Mouse (Mus musculus) midbrain, embryonic 15.5 days (tissue): ENCODE data around the gene Hecw1. TPM values are rescaled to one million over a fixed set of nuclear protein-coding genes. Genes with fewer than 3 reads are reported as not detected.
"Not testable (repeated sequence)": the region's sequence is repeated elsewhere in the genome, so short reads cannot be mapped to it uniquely, and the experiment has no call there.

ENCODE experiments used
- ATAC-seq: fragments of 200-750 bp; cut with Nextera tagmentation; replicated peaks from 2 replicates; pipeline ENCODE4 v1.8.0; 2017; ENCODE audit warnings: moderate TSS enrichment
- H3K27ac ChIP-seq: fragments of 300-500 bp; sonication (generic); 2 replicates; pipeline ENCODE4 v1.5.1; 2015; ENCODE audit warnings: mild to moderate bottlenecking, inconsistent platforms
- H3K27me3 ChIP-seq: fragments of 300-500 bp; sonication (generic); replicated peaks from 2 replicates; pipeline ENCODE4 v1.6.1; 2015; ENCODE audit warnings: inconsistent platforms
- H3K36me3 ChIP-seq: fragments of 300-500 bp; sonication (generic); replicated peaks from 2 replicates; pipeline ENCODE4 v1.6.1; 2015; ENCODE audit warnings: inconsistent platforms
- H3K4me1 ChIP-seq: fragments of 300-500 bp; sonication (generic); 2 replicates; pipeline ENCODE4 v1.6.1; 2015; ENCODE audit warnings: inconsistent platforms
- H3K4me2 ChIP-seq: fragments of 300-500 bp; sonication (generic); 2 replicates; pipeline ENCODE4 v1.6.1; 2015; ENCODE audit warnings: inconsistent platforms, mild to moderate bottlenecking, moderate library complexity
- H3K4me3 ChIP-seq: fragments of 300-500 bp; sonication (generic); 2 replicates; pipeline ENCODE4 v1.5.1; 2015; ENCODE audit warnings: mild to moderate bottlenecking, inconsistent platforms
- H3K9ac ChIP-seq: fragments of 300-500 bp; sonication (generic); 2 replicates; pipeline ENCODE4 v1.6.1; 2015; ENCODE audit warnings: mild to moderate bottlenecking, inconsistent platforms
- H3K9me3 ChIP-seq: fragments of 300-500 bp; sonication (generic); 2 replicates; pipeline ENCODE4 v1.6.1; 2016; ENCODE audit warnings: inconsistent platforms
- WGBS: fragments of 180-500 bp; shearing (Covaris S2); methylation state at CpG from one replicate; pipeline ENCODE4 v1.1.7; 2015; ENCODE audit warnings: mixed read lengths; 5-methylcytosine and 5-hydroxymethylcytosine counted together
- polyA plus RNA-seq: library from polyadenylated mRNA; unstranded; fragments of >200 nt; fragmentation: Nextera tagmentation; extraction: Ambion mirVana; gene quantifications from 2 replicates; pipeline ENCODE4 v1.2.1, GENCODE M21; 2015

Gene Hecw1
- polyA plus RNA-seq, 1 experiment from 2014 or later = 50.7 TPM

- 41% methylated on average over 8 of the region's 8 CpGs for WGBS
- no peak overlapping the region for H3K27ac ChIP-seq
- no peaks in the 10 kb centered on the region for H3K27me3 ChIP-seq
- H3K4me1 ChIP-seq = no peaks in the 10 kb centered on the region
- H3K9ac ChIP-seq = no peak overlapping the region
- no peak overlapping the region for H3K4me2 ChIP-seq
- peaks cover 19% of the 10 kb centered on the region; the same call in 1 of the 2 replicates for H3K36me3 ChIP-seq
- ATAC-seq = no peak
- no peaks in the 10 kb centered on the region for H3K9me3 ChIP-seq
- H3K4me3 ChIP-seq = no peak overlapping the region
Measured at GRCm38 (mm10) chr13:14306617-14307016, 216.4 kb downstream of the Hecw1 start.

GRCm38 (mm10) chr13:14304103-14304502 is 218.9 kb downstream of the Hecw1 start:
- Histone ChIP-seq H3K36me3 (peaks cover 19% of the 10 kb centered on the region; the same call in 1 of the 2 replicates), H3K27ac (no peak overlapping the region), H3K9ac (no peak overlapping the region), H3K27me3 (no peaks in the 10 kb centered on the region), H3K4me2 (no peak overlapping the region), H3K4me1 (no peaks in the 10 kb centered on the region), H3K9me3 (no peaks in the 10 kb centered on the region), H3K4me3 (no peak overlapping the region)
- ATAC-seq = no peak
- 94% methylated on average over 1 of the region's 1 CpGs for WGBS

DNA sequence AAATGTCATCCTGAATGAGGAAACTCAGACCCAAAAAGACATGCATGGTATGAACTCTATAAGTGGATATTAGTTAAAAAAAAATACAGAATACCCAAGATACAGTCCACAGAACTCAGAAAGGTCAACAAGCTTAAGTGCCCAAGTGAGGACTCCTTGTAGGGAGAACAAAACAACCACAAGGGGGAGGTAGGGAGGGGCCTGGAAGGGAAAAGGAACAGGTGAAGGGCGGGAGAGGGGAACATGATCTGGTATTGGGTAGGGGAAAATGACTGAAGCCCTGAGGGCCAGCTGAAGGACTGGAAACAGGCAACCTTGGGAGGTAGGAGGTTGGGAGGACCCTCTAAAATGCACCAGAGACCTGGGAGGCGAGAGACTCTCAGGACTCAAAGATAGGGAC is 220.1 kb downstream of the Hecw1 start:
- no peaks in the 10 kb centered on the region for H3K9me3 ChIP-seq
- no peak overlapping the region for H3K4me3 ChIP-seq
- H3K27ac ChIP-seq = no peak overlapping the region
- H3K4me1 ChIP-seq = no peaks in the 10 kb centered on the region
- ATAC-seq = no peak
- H3K9ac ChIP-seq = no peak overlapping the region
- peaks cover 28% of the 10 kb centered on the region; the same call in 1 of the 2 replicates for H3K36me3 ChIP-seq
- no peak overlapping the region for H3K4me2 ChIP-seq
- H3K27me3 ChIP-seq = no peaks in the 10 kb centered on the region
- 51% methylated on average over 2 of the region's 2 CpGs for WGBS

DNA sequence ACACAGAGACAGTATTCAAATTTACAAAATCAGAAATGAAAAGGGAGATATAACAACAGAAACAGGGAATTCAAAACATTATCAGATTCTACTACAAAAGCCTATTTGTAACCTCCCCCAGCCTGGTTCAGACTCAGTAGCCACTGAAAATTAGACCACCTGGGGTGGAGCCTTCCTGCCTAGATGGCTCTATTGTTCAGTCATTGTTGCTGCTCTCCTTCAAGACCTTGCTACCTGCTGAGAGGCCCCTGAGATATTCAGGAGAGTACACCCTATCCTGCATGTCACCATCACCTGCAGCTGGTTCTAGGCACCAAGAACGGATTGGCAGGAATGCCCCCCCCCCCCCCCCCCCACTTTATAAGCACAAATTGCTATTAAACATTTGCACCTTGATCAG is 233.0 kb downstream of the Hecw1 start:
- Histone ChIP-seq H3K4me1 (no peaks in the 10 kb centered on the region), H3K4me3 (no peak overlapping the region), H3K36me3 (peaks cover 7% of the 10 kb centered on the region; the same call in 1 of the 2 replicates), H3K27me3 (no peaks in the 10 kb centered on the region), H3K9me3 (no peaks in the 10 kb centered on the region), H3K4me2 (no peak overlapping the region), H3K9ac (no peak overlapping the region), H3K27ac (no peak overlapping the region)
- no peak for ATAC-seq
- 25% methylated on average over 1 of the region's 1 CpGs for WGBS

GRCm38 (mm10) chr13:14271476-14271875 is 251.6 kb downstream of the Hecw1 start:
- Histone ChIP-seq H3K4me2 (no peak overlapping the region), H3K4me1 (no peaks in the 10 kb centered on the region), H3K27me3 (no peaks in the 10 kb centered on the region), H3K36me3 (peaks cover 18% of the 10 kb centered on the region; the same call in 1 of the 2 replicates), H3K4me3 (no peak overlapping the region), H3K9me3 (no peaks in the 10 kb centered on the region), H3K9ac (no peak overlapping the region), H3K27ac (no peak overlapping the region)
- no peak for ATAC-seq

DNA sequence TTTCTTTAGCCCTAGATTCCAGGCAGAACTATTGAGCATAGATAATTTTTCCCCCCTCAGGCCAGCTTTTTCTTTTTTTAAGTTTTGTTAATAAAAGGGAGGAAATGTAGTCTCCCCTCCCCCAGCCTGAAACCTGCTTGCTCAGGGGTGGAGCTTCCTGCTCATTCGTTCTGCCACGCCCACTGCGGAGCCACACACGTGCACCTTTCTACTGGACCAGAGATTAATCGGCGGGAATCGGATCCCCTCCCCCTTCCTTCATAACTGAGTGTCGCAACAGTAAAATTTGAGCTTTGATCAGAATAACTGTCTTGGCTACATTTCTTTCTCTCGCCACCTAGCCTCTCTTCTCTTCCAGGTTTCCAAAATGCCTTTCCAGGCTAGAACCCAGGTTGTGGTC is 262.1 kb downstream of the Hecw1 start:
- 31% methylated on average over 9 of the region's 9 CpGs for WGBS
- H3K9me3 ChIP-seq, H3K4me1 ChIP-seq, ATAC-seq, H3K27ac ChIP-seq, H3K9ac ChIP-seq, H3K4me2 ChIP-seq, H3K4me3 ChIP-seq, H3K27me3 ChIP-seq: not testable (repeated sequence)
- H3K36me3 ChIP-seq = peaks cover 22% of the 10 kb centered on the region

DNA sequence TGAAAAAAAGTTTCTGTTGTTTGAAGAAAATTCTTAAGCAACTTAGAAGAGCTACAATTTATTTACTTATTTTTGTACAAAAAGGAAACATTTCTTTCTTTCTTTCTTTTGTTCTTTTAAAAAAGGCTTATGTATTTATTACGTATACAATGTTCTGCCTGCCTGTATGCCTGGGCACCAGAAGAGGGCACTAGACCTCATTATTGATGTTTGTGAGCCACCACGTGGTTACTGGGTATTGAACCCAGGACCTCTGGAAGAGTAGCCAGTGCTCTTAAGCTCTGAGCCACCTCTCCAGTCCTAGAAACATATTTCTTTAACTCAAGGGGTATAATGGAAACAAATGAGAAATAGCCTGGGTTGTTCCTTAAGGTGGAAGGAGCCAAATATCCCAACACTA is 277.1 kb downstream of the Hecw1 start:
- 51% methylated on average over 2 of the region's 2 CpGs for WGBS
- Histone ChIP-seq H3K27ac (no peak overlapping the region), H3K27me3 (no peaks in the 10 kb centered on the region), H3K4me1 (no peaks in the 10 kb centered on the region), H3K4me3 (no peak overlapping the region), H3K4me2 (no peak overlapping the region), H3K9ac (no peak overlapping the region), H3K9me3 (no peaks in the 10 kb centered on the region), H3K36me3 (peaks cover 13% of the 10 kb centered on the region; the same call in 1 of the 2 replicates)
- no peak for ATAC-seq

GRCm38 (mm10) chr13:14179669-14180068 is 343.4 kb downstream of the Hecw1 start:
- ATAC-seq = no peak
- Histone ChIP-seq H3K27ac (no peak overlapping the region), H3K4me2 (no peak overlapping the region), H3K4me1 (no peaks in the 10 kb centered on the region), H3K36me3 (no peaks in the 10 kb centered on the region; the same call in 1 of the 2 replicates), H3K9me3 (no peaks in the 10 kb centered on the region), H3K9ac (no peak overlapping the region), H3K27me3 (no peaks in the 10 kb centered on the region), H3K4me3 (no peak overlapping the region)
- WGBS = 86% methylated on average over 3 of the region's 3 CpGs

- Histone ChIP-seq H3K4me3 (no peak overlapping the region), H3K4me2 (no peak overlapping the region), H3K27ac (no peak overlapping the region), H3K9me3 (no peaks in the 10 kb centered on the region), H3K27me3 (no peaks in the 10 kb centered on the region), H3K4me1 (no peaks in the 10 kb centered on the region), H3K36me3 (no peaks in the 10 kb centered on the region), H3K9ac (no peak overlapping the region)
- no peak for ATAC-seq
- WGBS = 95% methylated on average over 1 of the region's 1 CpGs
Measured at GRCm38 (mm10) chr13:14177989-14178388, 345.0 kb downstream of the Hecw1 start.

Other genes starting within 250 kb of the Hecw1 start
- 95.0 and 96.3 TPM in 2 replicates for gene Mrpl32, start 89.9 kb upstream of the Hecw1 start, polyA plus RNA-seq
- 169 and 171 TPM in 2 replicates for gene Psma2, start 90.0 kb upstream of the Hecw1 start, polyA plus RNA-seq
- 51.9 and 53.4 TPM in 2 replicates for gene AW209491, start 106.9 kb upstream of the Hecw1 start, polyA plus RNA-seq